9 mouse cellular contexts compared by ENCODE assay signal in genomic region chr8:85593324-85593723, GRCm38 (mm10).
"Had no signal": no experiment of that assay in that cellular context is flagged by ENCODE, and none has a peak within 500 bp of the region (broad histone marks: within the 10 kb centered on the region; RNA-seq: fewer than 3 reads in every experiment).

No protein-coding gene starts in this region.

- DNase-seq: kidney, adult 8-10 months; kidney, postnatal 10 days; kidney, postnatal 36 days; left cerebral cortex, postnatal 4 days; liver, postnatal 0 days; right cerebral cortex, adult 18-20 months; right cerebral cortex, postnatal 14 days; right cerebral cortex, postnatal 4 days; thymus, postnatal 25 days had no signal
